Mouse (Mus musculus): ENCODE data around the gene Taf6l. TPM values are rescaled to one million over a fixed set of nuclear protein-coding genes. Genes with fewer than 3 reads are reported as not detected.
"Not testable (repeated sequence)": the region's sequence is repeated elsewhere in the genome, so short reads cannot be mapped to it uniquely, and the experiment has no call there.

The Taf6l gene
- polyA plus RNA-seq, 1 experiment: 14.1 TPM

DNA sequence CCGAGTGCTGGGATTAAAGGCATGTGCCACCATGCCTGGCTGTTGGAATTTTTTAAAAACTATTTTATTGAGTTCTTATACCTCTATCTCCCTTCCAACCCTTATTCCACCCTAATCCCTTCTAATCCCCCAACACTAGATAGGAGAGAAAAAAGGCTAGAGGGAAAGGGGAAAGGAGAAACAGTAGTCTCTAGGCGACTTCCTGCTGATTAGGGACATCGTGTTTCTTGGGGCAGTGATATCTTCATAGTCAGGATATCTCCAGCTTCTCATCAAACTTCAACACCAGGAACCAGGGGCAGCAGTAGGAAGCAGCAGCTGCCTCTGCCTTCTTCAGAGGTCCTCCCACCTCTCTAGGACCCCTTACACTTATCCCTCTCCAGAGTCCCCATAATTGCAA, 51.9 kb downstream of the Taf6l start:
- no peaks in the 10 kb centered on the region for H3K27me3 ChIP-seq (ENCODE audit: control insufficient read depth, insufficient read depth, low read length)
- TF ChIP-seq CTCF (IDR thresholded peaks at IDR 0.05; ENCODE audit: borderline replicate concordance, insufficient read depth, low read depth, low read length): no peak
- no peak for TF ChIP-seq POLR2A (IDR thresholded peaks at IDR 0.05; ENCODE audit: borderline replicate concordance, insufficient read depth, low read length)
- no peak for DNase-seq
- no peak overlapping the region for H3K27ac ChIP-seq (ENCODE audit: insufficient read depth, low read length)
- no peaks in the 10 kb centered on the region; the same call in 1 of the 2 replicates for H3K4me1 ChIP-seq (ENCODE audit: control insufficient read depth, insufficient read depth, low read length)
- WGBS: 79% methylated on average over 3 of the region's 3 CpGs
- no peak overlapping the region for H3K4me3 ChIP-seq (replicated peaks; ENCODE audit: insufficient read depth, low read depth, low read length)

- not testable (repeated sequence) for H3K27ac ChIP-seq (ENCODE audit: insufficient read depth, low read length); H3K4me1 ChIP-seq (ENCODE audit: control insufficient read depth, insufficient read depth, low read length); H3K27me3 ChIP-seq (ENCODE audit: control insufficient read depth, insufficient read depth, low read length); H3K4me3 ChIP-seq (replicated peaks; ENCODE audit: insufficient read depth, low read depth, low read length); DNase-seq
- WGBS: 50% methylated on average over 3 of the region's 3 CpGs
Measured at GRCm38 (mm10) chr19:8728335-8729099, 57.7 kb downstream of the Taf6l start.

DNA sequence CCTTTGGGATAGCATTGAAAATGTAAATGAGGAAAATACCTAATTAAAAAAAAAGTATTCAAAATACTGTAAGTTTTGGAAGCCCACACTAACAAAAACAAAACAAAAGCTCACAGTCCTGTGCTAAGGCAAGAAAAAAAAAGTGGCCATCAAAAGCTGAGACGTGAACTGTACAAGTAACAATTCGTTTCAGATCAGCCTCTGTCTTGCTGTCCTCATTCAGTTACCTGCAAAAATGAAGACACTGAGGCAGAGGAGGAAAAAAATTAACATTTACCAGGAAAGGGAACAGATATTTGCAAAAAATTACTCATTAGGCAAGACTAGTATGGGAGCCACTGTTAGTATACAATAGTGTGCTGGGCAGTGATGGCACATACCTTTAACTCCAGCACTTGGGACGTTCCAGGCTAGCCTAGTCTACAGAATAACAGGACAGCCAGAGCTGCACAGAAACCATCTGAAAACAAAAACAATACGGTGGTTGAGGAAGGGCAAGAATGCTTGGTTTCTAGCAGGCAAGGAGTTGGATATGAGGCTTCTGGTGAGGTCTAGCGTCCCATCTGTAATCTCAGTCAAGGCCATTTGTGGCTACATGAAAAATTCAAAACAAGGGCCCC, 58.6 kb downstream of the Taf6l start:
- 38% methylated on average over 5 of the region's 5 CpGs for WGBS

DNA sequence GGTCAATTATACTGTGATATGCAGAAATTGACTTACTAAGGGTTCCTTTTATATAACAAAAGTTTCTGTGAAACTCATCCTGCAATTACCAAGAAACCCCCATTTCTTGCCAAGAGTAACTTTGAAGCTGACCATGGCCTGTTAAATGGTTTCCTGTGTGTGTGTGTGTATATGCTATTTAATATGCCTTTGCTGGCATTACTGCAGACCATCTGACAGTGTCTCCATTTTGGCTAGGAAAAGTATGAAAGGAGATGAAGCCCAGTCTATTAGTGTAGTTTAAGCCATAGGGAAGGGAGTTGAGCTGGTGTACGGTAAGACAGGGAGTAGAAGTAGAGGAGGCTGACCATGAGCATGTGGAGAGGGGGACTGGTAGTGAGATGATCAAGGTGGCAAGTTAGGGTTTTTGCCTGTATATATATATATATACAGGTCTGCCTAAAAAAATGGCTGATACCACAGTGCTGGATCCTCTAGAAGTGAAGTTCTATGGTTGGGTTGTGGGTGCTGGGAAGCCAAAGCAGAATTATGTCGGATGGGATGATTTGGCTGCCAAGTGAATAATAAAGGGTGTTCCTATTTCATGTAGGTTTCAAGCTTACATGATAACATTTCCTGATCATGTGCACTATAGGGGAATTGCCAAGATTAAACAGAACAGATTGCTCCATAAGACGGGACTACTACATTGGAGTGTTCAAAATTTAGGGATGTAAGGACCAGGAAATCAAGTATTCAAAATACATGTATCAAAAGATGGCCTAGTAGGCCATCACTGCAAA, 59.4 kb downstream of the Taf6l start:
- WGBS: 32% methylated on average over 3 of the region's 3 CpGs
- TF ChIP-seq CTCF (IDR thresholded peaks at IDR 0.05; ENCODE audit: borderline replicate concordance, insufficient read depth, low read depth, low read length) (no peak), POLR2A (IDR thresholded peaks at IDR 0.05; ENCODE audit: borderline replicate concordance, insufficient read depth, low read length) (no peak)
- DNase-seq: no peak
- Histone ChIP-seq H3K4me3 (replicated peaks; ENCODE audit: insufficient read depth, low read depth, low read length) (no peak overlapping the region), H3K27ac (ENCODE audit: insufficient read depth, low read length) (no peak overlapping the region), H3K27me3 (ENCODE audit: control insufficient read depth, insufficient read depth, low read length) (no peaks in the 10 kb centered on the region), H3K4me1 (ENCODE audit: control insufficient read depth, insufficient read depth, low read length) (peaks cover 5% of the 10 kb centered on the region; the same call in 1 of the 2 replicates)

More for the DNA sequence above, 58.6 kb downstream of the Taf6l start:
- no peak for DNase-seq
- Histone ChIP-seq H3K27ac (ENCODE audit: insufficient read depth, low read length) (no peak overlapping the region), H3K4me3 (replicated peaks; ENCODE audit: insufficient read depth, low read depth, low read length) (no peak overlapping the region), H3K4me1 (ENCODE audit: control insufficient read depth, insufficient read depth, low read length) (peaks cover 5% of the 10 kb centered on the region; the same call in 1 of the 2 replicates), H3K27me3 (ENCODE audit: control insufficient read depth, insufficient read depth, low read length) (no peaks in the 10 kb centered on the region)
- TF ChIP-seq POLR2A (IDR thresholded peaks at IDR 0.05; ENCODE audit: borderline replicate concordance, insufficient read depth, low read length) (no peak), CTCF (IDR thresholded peaks at IDR 0.05; ENCODE audit: borderline replicate concordance, insufficient read depth, low read depth, low read length) (no peak)

- Histone ChIP-seq H3K27me3 (ENCODE audit: control insufficient read depth, insufficient read depth, low read length) (no peaks in the 10 kb centered on the region), H3K4me3 (replicated peaks; ENCODE audit: insufficient read depth, low read depth, low read length) (no peak overlapping the region), H3K4me1 (ENCODE audit: control insufficient read depth, insufficient read depth, low read length) (peaks cover 10% of the 10 kb centered on the region), H3K27ac (ENCODE audit: insufficient read depth, low read length) (no peak overlapping the region)
- 40% methylated on average over 4 of the region's 4 CpGs for WGBS
- no peak for DNase-seq
- TF ChIP-seq POLR2A (IDR thresholded peaks at IDR 0.05; ENCODE audit: borderline replicate concordance, insufficient read depth, low read length) (no peak), CTCF (IDR thresholded peaks at IDR 0.05; ENCODE audit: borderline replicate concordance, insufficient read depth, low read depth, low read length) (no peak)
Measured at GRCm38 (mm10) chr19:8725081-8725613, 61.1 kb downstream of the Taf6l start.

Other genes with a start within 250 kb of the Taf6l start
- 18.2 and 19.1 TPM in 2 replicates for gene Slc22a8, start 195.2 kb downstream of the Taf6l start, polyA plus RNA-seq (2012; rRNA removed)
- 2.5 and 3.9 TPM in 2 replicates for gene Slc22a6, start 168.4 kb downstream of the Taf6l start, polyA plus RNA-seq (2012; rRNA removed)
- gene Chrm1, start 122.6 kb downstream of the Taf6l start, polyA plus RNA-seq (2012; rRNA removed): 0.63 and 0.88 TPM in 2 replicates
- 214 and 221 TPM in 2 replicates for gene Slc3a2, start 63.0 kb downstream of the Taf6l start, polyA plus RNA-seq (2012; rRNA removed)
- gene Wdr74, start 50.6 kb downstream of the Taf6l start, polyA plus RNA-seq (2012; rRNA removed): 55.5 and 57.6 TPM in 2 replicates
- 0.33 and 0.65 TPM in 2 replicates for gene 1700092M07Rik, start 45.7 kb downstream of the Taf6l start, polyA plus RNA-seq (2012; rRNA removed)
- 116 and 119 TPM in 2 replicates for gene Stx5a, start 45.0 kb downstream of the Taf6l start, polyA plus RNA-seq (2012; rRNA removed)
- gene Nxf1, start 29.3 kb downstream of the Taf6l start, polyA plus RNA-seq (2012; rRNA removed): 134 and 135 TPM in 2 replicates
- gene Tmem223, start 15.4 kb downstream of the Taf6l start, polyA plus RNA-seq (2012; rRNA removed): 169 and 170 TPM in 2 replicates
- gene Tmem179b, start 11.9 kb downstream of the Taf6l start, polyA plus RNA-seq (2012; rRNA removed): 15.9 and 20.2 TPM in 2 replicates
- gene Polr2g, start 12.2 kb upstream of the Taf6l start, polyA plus RNA-seq (2012; rRNA removed): 155 and 157 TPM in 2 replicates
- gene Zbtb3, start 16.1 kb upstream of the Taf6l start, polyA plus RNA-seq (2012; rRNA removed): 3.7 and 3.8 TPM in 2 replicates
- gene Ttc9c, start 32.9 kb upstream of the Taf6l start, polyA plus RNA-seq (2012; rRNA removed): 34.4 and 36.0 TPM in 2 replicates
- gene Hnrnpul2, start 33.6 kb upstream of the Taf6l start, polyA plus RNA-seq (2012; rRNA removed): 97.7 and 101 TPM in 2 replicates
- not detected in 2 replicates for gene AC129217.1, start 43.4 kb upstream of the Taf6l start, polyA plus RNA-seq (2012; rRNA removed)
- 148 and 155 TPM in 2 replicates for gene Bscl2, start 51.0 kb upstream of the Taf6l start, polyA plus RNA-seq (2012; rRNA removed)
- 218 and 236 TPM in 2 replicates for gene Gng3, start 52.8 kb upstream of the Taf6l start, polyA plus RNA-seq (2012; rRNA removed)
- 0.78 and 0.85 TPM in 2 replicates for gene Lrrn4cl, start 64.4 kb upstream of the Taf6l start, polyA plus RNA-seq (2012; rRNA removed)
- 117 and 134 TPM in 2 replicates for gene Ubxn1, start 85.1 kb upstream of the Taf6l start, polyA plus RNA-seq (2012; rRNA removed)
- 69.3 and 76.7 TPM in 2 replicates for gene Uqcc3, start 94.5 kb upstream of the Taf6l start, polyA plus RNA-seq (2012; rRNA removed)
- 3.8 and 5.1 TPM in 2 replicates for gene Lbhd1, start 97.3 kb upstream of the Taf6l start, polyA plus RNA-seq (2012; rRNA removed)
- gene Gm49403, start 97.5 kb upstream of the Taf6l start, polyA plus RNA-seq (2012; rRNA removed): not detected in 2 replicates
- gene 1810009A15Rik, start 102.4 kb upstream of the Taf6l start, polyA plus RNA-seq (2012; rRNA removed): 43.7 and 45.9 TPM in 2 replicates
- gene Gm49416, start 102.5 kb upstream of the Taf6l start, polyA plus RNA-seq (2012; rRNA removed): not detected in 2 replicates
- gene Ints5, start 106.6 kb upstream of the Taf6l start, polyA plus RNA-seq (2012; rRNA removed): 17.7 and 18.0 TPM in 2 replicates
- gene Ganab, start 111.7 kb upstream of the Taf6l start, polyA plus RNA-seq (2012; rRNA removed): 105 and 116 TPM in 2 replicates
- gene B3gat3, start 134.0 kb upstream of the Taf6l start, polyA plus RNA-seq (2012; rRNA removed): 224 and 238 TPM in 2 replicates
- gene Rom1, start 142.9 kb upstream of the Taf6l start, polyA plus RNA-seq (2012; rRNA removed): 24.1 and 24.2 TPM in 2 replicates
- 40.2 and 45.0 TPM in 2 replicates for gene Eml3, start 143.1 kb upstream of the Taf6l start, polyA plus RNA-seq (2012; rRNA removed)
- 30.9 and 33.9 TPM in 2 replicates for gene Mta2, start 155.5 kb upstream of the Taf6l start, polyA plus RNA-seq (2012; rRNA removed)
- gene Tut1, start 167.4 kb upstream of the Taf6l start, polyA plus RNA-seq (2012; rRNA removed): 20.5 and 20.8 TPM in 2 replicates
- 263 and 281 TPM in 2 replicates for gene Eef1g, start 180.6 kb upstream of the Taf6l start, polyA plus RNA-seq (2012; rRNA removed)
- 5.3 and 5.8 TPM in 2 replicates for gene Ahnak, start 202.9 kb upstream of the Taf6l start, polyA plus RNA-seq (2012; rRNA removed)

Data from cerebellum, adult 2 months (tissue).